Mouse (Mus musculus) MEL (cell line): ENCODE measurements at regions not wholly inside any gene's neighbourhood (a gene's known extent, or its start where the extent isn't known, plus 50 kb on each side); places are given as distances from the start of the nearest gene placed in this dataset.

Source experiments
- DNase-seq: peaks from one replicate; pipeline ENCODE4 v3.0.0; 2011; ENCODE audit warnings: low read depth, low spot score
- H3K27ac ChIP-seq: 2 replicates; pipeline ENCODE4 v1.5.1; 2012; ENCODE audit warnings: low read depth, mild to moderate bottlenecking, control low read depth, low read length, moderate library complexity; ENCODE audit not compliant: control insufficient read depth
- H3K27me3 ChIP-seq, 2 experiments: fragments of 150-350 bp in 1 of 2; sonication (generic) in 1 of 2; 2 replicates each; pipeline ENCODE4 v1.6.1; 2012; ENCODE audit warnings: low read length in 2 of 2, mild to moderate bottlenecking in 2 of 2, improper control_type of control experiment in 1 of 2, moderate library complexity in 1 of 2; ENCODE audit not compliant: insufficient read depth in 2 of 2, control insufficient read depth in 1 of 2
- H3K36me3 ChIP-seq, 2 experiments: 2 replicates each; pipeline ENCODE4 v1.6.1; 2012 to 2014; ENCODE audit warnings: low read length in 2 of 2, improper control_type of control experiment in 1 of 2, inconsistent platforms in 1 of 2, mild to moderate bottlenecking in 1 of 2; ENCODE audit not compliant: insufficient read depth in 2 of 2, control insufficient read depth in 1 of 2
- H3K4me1 ChIP-seq, 2 experiments: fragments of 150-350 bp in 1 of 2; sonication (generic) in 1 of 2; 2 replicates each; pipeline ENCODE4 v1.6.1; 2012; ENCODE audit warnings: low read length in 2 of 2, improper control_type of control experiment in 1 of 2, mild to moderate bottlenecking in 1 of 2; ENCODE audit not compliant: insufficient read depth in 2 of 2, control insufficient read depth in 1 of 2
- H3K4me3 ChIP-seq, 2 experiments: fragments of 150-350 bp in 1 of 2; sonication (generic) in 1 of 2; 2 replicates each; pipeline ENCODE4 v1.5.1; 2012; ENCODE audit warnings: low read depth in 2 of 2, low read length in 2 of 2, mild to moderate bottlenecking in 2 of 2, moderate library complexity in 2 of 2, control low read depth in 1 of 2, improper control_type of control experiment in 1 of 2; ENCODE audit not compliant: control insufficient read depth in 1 of 2, insufficient read depth in 1 of 2
- H3K79me2 ChIP-seq: 2 replicates; pipeline ENCODE4 v1.6.1; 2012; ENCODE audit warnings: mild to moderate bottlenecking, low read length, moderate library complexity; ENCODE audit not compliant: control insufficient read depth, poor library complexity, insufficient read depth
- H3K9ac ChIP-seq: 2 replicates; pipeline ENCODE4 v1.6.1; 2012; ENCODE audit warnings: low read depth, mild to moderate bottlenecking, control low read depth, low read length, moderate library complexity; ENCODE audit not compliant: control insufficient read depth, poor library complexity, severe bottlenecking
- H3K9me3 ChIP-seq: fragments of 150-350 bp; sonication (generic); replicated peaks from 2 replicates; pipeline ENCODE4 v1.6.1; 2012; ENCODE audit warnings: mild to moderate bottlenecking, low read length, improper control_type of control experiment, moderate library complexity; ENCODE audit not compliant: insufficient read depth
- CTCF ChIP-seq, 3 experiments: IDR thresholded peaks in 2 of 3; conservative IDR thresholded peaks in 1 of 3; 2 replicates each; pipeline ENCODE4 v1.5.1; 2011 to 2012; ENCODE audit warnings: low read length in 3 of 3, low read depth in 2 of 3, mild to moderate bottlenecking in 2 of 3, improper control_type of control experiment in 1 of 3, inconsistent platforms in 1 of 3, mixed read lengths in 1 of 3, moderate library complexity in 1 of 3; ENCODE audit not compliant: control insufficient read depth in 1 of 3, insufficient read depth in 1 of 3, poor library complexity in 1 of 3, severe bottlenecking in 1 of 3
- GATA1 ChIP-seq: IDR thresholded peaks from 2 replicates; pipeline ENCODE4 v1.6.1; 2011; ENCODE audit warnings: low read depth, low read length, improper control_type of control experiment
- HCFC1 ChIP-seq: IDR thresholded peaks from 2 replicates; pipeline ENCODE4 v1.6.1; 2012; ENCODE audit warnings: low read depth, mild to moderate bottlenecking, inconsistent platforms, low read length, improper control_type of control experiment, moderate library complexity
- KAT2A ChIP-seq: conservative IDR thresholded peaks from 2 replicates; pipeline ENCODE4 v1.6.1; 2012; ENCODE audit warnings: low read depth, low read length, improper control_type of control experiment, inconsistent platforms
- MAX ChIP-seq: IDR thresholded peaks from 2 replicates; pipeline ENCODE4 v1.6.1; 2011; ENCODE audit warnings: low read length, improper control_type of control experiment
- MEF2A ChIP-seq: IDR thresholded peaks from 2 replicates; pipeline ENCODE4 v1.6.1; 2014; ENCODE audit warnings: low read depth, mild to moderate bottlenecking, inconsistent platforms, low read length, improper control_type of control experiment; ENCODE audit not compliant: poor library complexity, insufficient replicate concordance, severe bottlenecking; ENCODE audit errors: extremely low read depth
- NELFE ChIP-seq: IDR thresholded peaks from 2 replicates; pipeline ENCODE4 v1.6.1; 2011; ENCODE audit warnings: low read depth, low read length, improper control_type of control experiment
- RAD21 ChIP-seq: IDR thresholded peaks from 2 replicates; pipeline ENCODE4 v1.6.1; 2011; ENCODE audit warnings: mild to moderate bottlenecking, low read depth, low read length, improper control_type of control experiment
- SIN3A ChIP-seq: IDR thresholded peaks from 2 replicates; pipeline ENCODE4 v1.6.1; 2012; ENCODE audit warnings: low read length, improper control_type of control experiment, inconsistent platforms
- SMC3 ChIP-seq: IDR thresholded peaks from 2 replicates; pipeline ENCODE4 v1.6.1; 2011; ENCODE audit warnings: low read depth, low read length, improper control_type of control experiment
- TAL1 ChIP-seq: IDR thresholded peaks from 2 replicates; pipeline ENCODE4 v1.6.1; 2012; ENCODE audit warnings: mild to moderate bottlenecking, inconsistent platforms, low read length, moderate library complexity, mixed read lengths
- UBTF ChIP-seq: IDR thresholded peaks from 2 replicates; pipeline ENCODE4 v1.6.1; 2012; ENCODE audit warnings: low read depth, mild to moderate bottlenecking, inconsistent platforms, low read length, improper control_type of control experiment, moderate library complexity, borderline replicate concordance; ENCODE audit not compliant: insufficient read depth
- USF1 ChIP-seq: IDR thresholded peaks from 2 replicates; pipeline ENCODE4 v1.6.1; 2014; ENCODE audit warnings: low read depth, mild to moderate bottlenecking, inconsistent platforms, low read length, improper control_type of control experiment, moderate library complexity
- USF2 ChIP-seq, 2 experiments: IDR thresholded peaks; 2 replicates each; pipeline ENCODE4 v1.6.1; 2011 to 2012; ENCODE audit warnings: improper control_type of control experiment in 2 of 2, low read length in 2 of 2, borderline replicate concordance in 1 of 2, inconsistent platforms in 1 of 2, low read depth in 1 of 2, mild to moderate bottlenecking in 1 of 2; ENCODE audit not compliant: insufficient read depth in 1 of 2
- ZC3H11A ChIP-seq: IDR thresholded peaks from 2 replicates; pipeline ENCODE4 v1.6.1; 2012; ENCODE audit warnings: low read depth, mild to moderate bottlenecking, inconsistent platforms, low read length, improper control_type of control experiment
- ZMIZ1 ChIP-seq: IDR thresholded peaks from 2 replicates; pipeline ENCODE4 v1.6.1; 2012; ENCODE audit warnings: low read depth, mild to moderate bottlenecking, inconsistent platforms, low read length, improper control_type of control experiment, moderate library complexity
- ZNF384 ChIP-seq: IDR thresholded peaks from 2 replicates; pipeline ENCODE4 v1.6.1; 2012; ENCODE audit warnings: low read depth, mild to moderate bottlenecking, inconsistent platforms, low read length, improper control_type of control experiment

- H3K9me3 ChIP-seq: no peaks in the 10 kb centered on the region
- no peak overlapping the region for H3K4me3 ChIP-seq
- no peaks in the 10 kb centered on the region for H3K27me3 ChIP-seq
- H3K36me3 ChIP-seq: peaks cover 0 to under 1% of the 10 kb centered on the region in 2 experiments; a peak in 2 of 4 replicates
- 0 out of 4 replicates have a peak, but pooled peaks cover 0 to 2% of the 10 kb centered on the region in 2 experiments for H3K4me1 ChIP-seq
- no peak overlapping the region for H3K27ac ChIP-seq
- no peak overlapping the region for H3K9ac ChIP-seq
- TF ChIP-seq KAT2A (no peak), RAD21 (no peak), NELFE (no peak), GATA1 (no peak), SMC3 (no peak), CTCF (IDR thresholded peaks at IDR 0.05 in 2 of 3, conservative IDR thresholded peaks at IDR 0.05 in 1 of 3; ENCODE audit: control insufficient read depth in 1 of 3, insufficient read depth in 1 of 3, low read depth in 2 of 3, low read length in 3 of 3, poor library complexity in 1 of 3, severe bottlenecking in 1 of 3) (no peak), ZNF384 (no peak)
- H3K79me2 ChIP-seq: no peaks in the 10 kb centered on the region
- DNase-seq: no peak
Measured at GRCm38 (mm10) chr6:143484941-143485340, 317.9 kb downstream of the Etnk1 start.

- no peak for TF ChIP-seq USF2 (IDR thresholded peaks at IDR 0.05; ENCODE audit: borderline replicate concordance in 1 of 2, insufficient read depth in 1 of 2, low read depth in 1 of 2, low read length in 2 of 2)
- H3K9me3 ChIP-seq: no peaks in the 10 kb centered on the region
Measured at GRCm38 (mm10) chr6:143487003-143487402, 320.0 kb downstream of the Etnk1 start.

GRCm38 (mm10) chr6:143490019-143490418 lies 323.0 kb downstream of the Etnk1 start:
- Histone ChIP-seq H3K4me1 (no peaks in the 10 kb centered on the region), H3K36me3 (no peaks in the 10 kb centered on the region), H3K27me3 (no peaks in the 10 kb centered on the region), H3K79me2 (no peaks in the 10 kb centered on the region), H3K4me3 (no peak overlapping the region), H3K9ac (no peak overlapping the region), H3K27ac (no peak overlapping the region), H3K9me3 (no peaks in the 10 kb centered on the region)
- no peak for DNase-seq
- no peak for TF ChIP-seq UBTF
- no peak for TF ChIP-seq TAL1
- TF ChIP-seq USF1: no peak
- TF ChIP-seq ZC3H11A: no peak
- TF ChIP-seq HCFC1: no peak
- no peak for TF ChIP-seq MEF2A
- no peak for TF ChIP-seq ZMIZ1
- TF ChIP-seq MAX: no peak
- no peak for TF ChIP-seq SIN3A
- TF ChIP-seq, all 39 proteins: peak for 0

More at GRCm38 (mm10) chr6:143487003-143487402, 320.0 kb downstream of the Etnk1 start:
- Histone ChIP-seq H3K9ac (no peak overlapping the region), H3K4me3 (no peak overlapping the region), H3K36me3 (no peaks in the 10 kb centered on the region), H3K79me2 (no peaks in the 10 kb centered on the region), H3K27me3 (no peaks in the 10 kb centered on the region), H3K27ac (no peak overlapping the region), H3K4me1 (no peaks in the 10 kb centered on the region)
- DNase-seq: no peak
